Mouse (Mus musculus): ENCODE data around the gene Prf1. TPM values are rescaled to one million over a fixed set of nuclear protein-coding genes. Genes with fewer than 3 reads are reported as not detected.
A peak's percentile ranks its signal among the peaks of the same experiment; 100 is the strongest.

Gene Prf1
- polyA plus RNA-seq, 1 experiment = not detected

- H3K4me3 ChIP-seq (ENCODE audit: insufficient read depth, poor library complexity, severe bottlenecking) = no peak overlapping the region
- H3K36me3 ChIP-seq (ENCODE audit: control insufficient read depth, insufficient read depth) = no peaks in the 10 kb centered on the region
- H3K79me3 ChIP-seq (ENCODE audit: low read depth) = no peaks in the 10 kb centered on the region
- H3K27me3 ChIP-seq (ENCODE audit: control insufficient read depth, insufficient read depth, insufficient read length) = no peaks in the 10 kb centered on the region
- TF ChIP-seq FOSL1 (IDR thresholded peaks at IDR 0.05; ENCODE audit: insufficient read depth, low read length, poor library complexity, severe bottlenecking) (no peak), USF1 (IDR thresholded peaks at IDR 0.05; ENCODE audit: low read depth) (no peak), MYOG (IDR thresholded peaks at IDR 0.05; ENCODE audit: control insufficient read depth, extremely low read depth, insufficient read length) (no peak), MAX (IDR thresholded peaks at IDR 0.05) (peak; percentile 97), CTCF (IDR thresholded peaks at IDR 0.05; ENCODE audit: control insufficient read depth, insufficient read depth, insufficient read length) (no peak), MYOD1 (IDR thresholded peaks at IDR 0.05; ENCODE audit: control insufficient read depth, insufficient read length, low read depth) (peak; percentile 99), CEBPB (IDR thresholded peaks at IDR 0.05; ENCODE audit: low read depth) (peak; percentile 65)
- H3ac ChIP-seq (ENCODE audit: control insufficient read depth, insufficient read length, low read depth) = peak overlapping the region; percentile 26
- no peaks in the 10 kb centered on the region for H3K79me2 ChIP-seq (ENCODE audit: control insufficient read depth, insufficient read depth)
These were observed 19.5 kb upstream of the Prf1 start for GRCm38 (mm10) chr10:61277918-61278674.

- TF ChIP-seq MYOG (IDR thresholded peaks at IDR 0.05; ENCODE audit: control insufficient read depth, extremely low read depth, insufficient read length) = no peak
- no peak for TF ChIP-seq CEBPB (IDR thresholded peaks at IDR 0.05; ENCODE audit: low read depth)
- no peak for TF ChIP-seq CTCF (IDR thresholded peaks at IDR 0.05; ENCODE audit: control insufficient read depth, insufficient read depth, insufficient read length)
- TF ChIP-seq FOSL1 (IDR thresholded peaks at IDR 0.05; ENCODE audit: insufficient read depth, low read length, poor library complexity, severe bottlenecking) = no peak
- no peak for TF ChIP-seq MYOD1 (IDR thresholded peaks at IDR 0.05; ENCODE audit: control insufficient read depth, insufficient read length, low read depth)
- TF ChIP-seq USF1 (IDR thresholded peaks at IDR 0.05; ENCODE audit: low read depth) = no peak
- TF ChIP-seq MAX (IDR thresholded peaks at IDR 0.05) = no peak
- H3K4me3 ChIP-seq (ENCODE audit: insufficient read depth, poor library complexity, severe bottlenecking) = no peak overlapping the region
- H3K27me3 ChIP-seq (ENCODE audit: control insufficient read depth, insufficient read depth, insufficient read length) = no peaks in the 10 kb centered on the region
- no peak overlapping the region for H3ac ChIP-seq (ENCODE audit: control insufficient read depth, insufficient read length, low read depth)
- H3K36me3 ChIP-seq (ENCODE audit: control insufficient read depth, insufficient read depth) = no peaks in the 10 kb centered on the region
- H3K79me3 ChIP-seq (ENCODE audit: low read depth) = no peaks in the 10 kb centered on the region
- H3K79me2 ChIP-seq (ENCODE audit: control insufficient read depth, insufficient read depth) = no peaks in the 10 kb centered on the region
These were observed 16.5 kb upstream of the Prf1 start for GRCm38 (mm10) chr10:61281115-61281514.

GRCm38 (mm10) chr10:61284309-61284708 is 13.3 kb upstream of the Prf1 start:
- no peak for TF ChIP-seq CEBPB (IDR thresholded peaks at IDR 0.05; ENCODE audit: low read depth)
- TF ChIP-seq FOSL1 (IDR thresholded peaks at IDR 0.05; ENCODE audit: insufficient read depth, low read length, poor library complexity, severe bottlenecking) = no peak
- TF ChIP-seq CTCF (IDR thresholded peaks at IDR 0.05; ENCODE audit: control insufficient read depth, insufficient read depth, insufficient read length) = no peak
- TF ChIP-seq MYOD1 (IDR thresholded peaks at IDR 0.05; ENCODE audit: control insufficient read depth, insufficient read length, low read depth) = no peak
- TF ChIP-seq USF1 (IDR thresholded peaks at IDR 0.05; ENCODE audit: low read depth) = no peak
- H3K4me3 ChIP-seq (ENCODE audit: insufficient read depth, poor library complexity, severe bottlenecking) = no peak overlapping the region
- H3K36me3 ChIP-seq (ENCODE audit: control insufficient read depth, insufficient read depth) = no peaks in the 10 kb centered on the region

GRCm38 (mm10) chr10:61285271-61285670 is 12.4 kb upstream of the Prf1 start:
- Histone ChIP-seq H3ac (ENCODE audit: control insufficient read depth, insufficient read length, low read depth) (no peak overlapping the region), H3K79me3 (ENCODE audit: low read depth) (no peaks in the 10 kb centered on the region), H3K4me3 (ENCODE audit: insufficient read depth, poor library complexity, severe bottlenecking) (no peak overlapping the region), H3K27me3 (ENCODE audit: control insufficient read depth, insufficient read depth, insufficient read length) (no peaks in the 10 kb centered on the region), H3K79me2 (ENCODE audit: control insufficient read depth, insufficient read depth) (no peaks in the 10 kb centered on the region), H3K36me3 (ENCODE audit: control insufficient read depth, insufficient read depth) (no peaks in the 10 kb centered on the region)
- TF ChIP-seq MYOD1 (IDR thresholded peaks at IDR 0.05; ENCODE audit: control insufficient read depth, insufficient read length, low read depth) (no peak), MAX (IDR thresholded peaks at IDR 0.05) (no peak), USF1 (IDR thresholded peaks at IDR 0.05; ENCODE audit: low read depth) (no peak)

More at GRCm38 (mm10) chr10:61284309-61284708, 13.3 kb upstream of the Prf1 start:
- no peak overlapping the region for H3ac ChIP-seq (ENCODE audit: control insufficient read depth, insufficient read length, low read depth)
- no peaks in the 10 kb centered on the region for H3K79me3 ChIP-seq (ENCODE audit: low read depth)
- no peaks in the 10 kb centered on the region for H3K27me3 ChIP-seq (ENCODE audit: control insufficient read depth, insufficient read depth, insufficient read length)
- no peaks in the 10 kb centered on the region for H3K79me2 ChIP-seq (ENCODE audit: control insufficient read depth, insufficient read depth)

- Histone ChIP-seq H3K27me3 (ENCODE audit: control insufficient read depth, insufficient read depth, insufficient read length) (no peaks in the 10 kb centered on the region), H3K4me3 (ENCODE audit: insufficient read depth, poor library complexity, severe bottlenecking) (no peak overlapping the region), H3ac (ENCODE audit: control insufficient read depth, insufficient read length, low read depth) (no peak overlapping the region), H3K79me3 (ENCODE audit: low read depth) (no peaks in the 10 kb centered on the region), H3K36me3 (ENCODE audit: control insufficient read depth, insufficient read depth) (no peaks in the 10 kb centered on the region), H3K79me2 (ENCODE audit: control insufficient read depth, insufficient read depth) (no peaks in the 10 kb centered on the region)
- TF ChIP-seq CTCF (IDR thresholded peaks at IDR 0.05; ENCODE audit: control insufficient read depth, insufficient read depth, insufficient read length) (no peak), USF1 (IDR thresholded peaks at IDR 0.05; ENCODE audit: low read depth) (peak; percentile 5)
These were observed 11.4 kb upstream of the Prf1 start for GRCm38 (mm10) chr10:61286246-61286645.

GRCm38 (mm10) chr10:61290016-61290415 is 7.6 kb upstream of the Prf1 start:
- Histone ChIP-seq H3K79me2 (ENCODE audit: control insufficient read depth, insufficient read depth) (no peaks in the 10 kb centered on the region), H3ac (ENCODE audit: control insufficient read depth, insufficient read length, low read depth) (no peak overlapping the region)
- TF ChIP-seq MAX (IDR thresholded peaks at IDR 0.05) (no peak), CEBPB (IDR thresholded peaks at IDR 0.05; ENCODE audit: low read depth) (no peak), FOSL1 (IDR thresholded peaks at IDR 0.05; ENCODE audit: insufficient read depth, low read length, poor library complexity, severe bottlenecking) (no peak), USF1 (IDR thresholded peaks at IDR 0.05; ENCODE audit: low read depth) (no peak), CTCF (IDR thresholded peaks at IDR 0.05; ENCODE audit: control insufficient read depth, insufficient read depth, insufficient read length) (no peak), MYOG (IDR thresholded peaks at IDR 0.05; ENCODE audit: control insufficient read depth, extremely low read depth, insufficient read length) (no peak), MYOD1 (IDR thresholded peaks at IDR 0.05; ENCODE audit: control insufficient read depth, insufficient read length, low read depth) (no peak)

More at GRCm38 (mm10) chr10:61290016-61290415, 7.6 kb upstream of the Prf1 start:
- Histone ChIP-seq H3K36me3 (ENCODE audit: control insufficient read depth, insufficient read depth) (no peaks in the 10 kb centered on the region), H3K79me3 (ENCODE audit: low read depth) (no peaks in the 10 kb centered on the region), H3K27me3 (ENCODE audit: control insufficient read depth, insufficient read depth, insufficient read length) (no peaks in the 10 kb centered on the region), H3K4me3 (ENCODE audit: insufficient read depth, poor library complexity, severe bottlenecking) (no peak overlapping the region)
